Mouse (Mus musculus) spleen, postnatal 10 days (tissue): ENCODE measurements around the gene Kcnd3.

Experiments
- DNase-seq, 2 experiments: peaks; one replicate each; pipeline ENCODE4 v3.0.0; 2021 to 2022; ENCODE audit warnings: low spot score in 2 of 2

Kcnd3 gene

DNA sequence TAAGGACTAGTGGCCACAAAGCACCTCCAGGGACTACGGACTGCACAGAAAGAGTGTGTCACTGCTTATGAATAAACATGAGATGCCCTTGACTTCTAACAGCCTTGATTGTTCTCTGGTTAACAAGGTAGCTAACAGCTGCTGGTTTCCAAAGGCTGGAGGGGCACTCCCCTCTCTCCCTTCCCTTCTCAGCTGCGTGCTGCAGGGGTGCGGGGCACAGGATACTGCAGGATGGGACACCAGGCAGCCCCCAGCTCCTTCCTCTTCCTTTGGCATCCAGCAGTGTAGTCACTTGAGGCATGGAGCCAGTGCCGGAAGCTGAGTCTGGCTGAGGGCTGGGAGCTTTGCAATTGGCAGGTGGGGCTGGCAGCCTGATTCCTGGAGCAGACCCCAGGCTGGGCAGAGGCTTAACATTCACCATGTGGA, 133.6 kb downstream of the Kcnd3 start:
- no peak for DNase-seq

DNA sequence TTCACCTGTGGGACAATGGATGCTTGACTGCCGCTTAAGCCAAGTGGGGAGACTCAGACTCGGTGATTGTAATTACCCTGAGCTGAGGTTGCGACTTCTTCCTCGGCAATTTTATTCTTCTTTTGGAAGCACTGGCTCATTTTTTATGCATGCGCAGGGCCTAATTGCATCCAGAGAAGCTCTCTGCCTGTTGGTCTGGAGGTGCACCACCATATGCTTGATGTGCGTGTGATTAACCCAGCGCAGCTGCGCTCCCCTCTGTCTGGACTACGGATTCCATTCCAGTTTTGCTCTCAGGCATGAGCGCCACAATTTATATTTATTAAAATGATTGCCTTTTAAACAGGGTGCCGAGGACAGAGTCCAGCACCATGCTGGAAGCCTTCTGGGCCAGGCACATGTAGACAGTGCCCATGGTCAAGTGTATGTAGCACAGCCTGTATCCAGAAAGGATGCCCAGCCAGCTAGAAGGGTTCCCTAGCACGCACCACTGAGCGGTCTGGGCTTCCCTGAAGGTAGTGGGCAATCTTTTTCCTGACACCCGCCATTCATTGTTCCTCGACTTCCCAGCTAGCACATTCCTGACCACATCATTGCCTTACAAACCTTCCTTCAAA, 138.0 kb downstream of the Kcnd3 start:
- no peak for DNase-seq

DNA sequence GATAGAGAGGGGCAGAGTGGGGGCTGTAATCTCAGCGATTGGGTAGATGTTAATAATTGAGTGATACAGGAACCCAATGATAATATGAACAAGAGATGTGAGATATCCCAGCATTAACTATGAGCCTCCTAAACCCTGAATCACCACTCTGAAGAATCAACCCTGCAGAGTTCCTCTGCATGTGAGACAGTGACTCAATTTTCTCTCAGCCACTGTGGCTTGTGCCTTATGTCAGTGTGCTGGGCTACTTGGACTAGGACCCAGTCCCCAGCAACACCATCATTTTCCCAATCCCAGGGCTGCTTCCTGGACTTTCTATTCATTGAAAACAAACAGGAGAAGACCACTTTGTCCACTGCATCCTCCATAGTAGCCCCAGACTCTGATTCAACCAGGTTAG, 139.6 kb downstream of the Kcnd3 start:
- DNase-seq, result no peak

DNA sequence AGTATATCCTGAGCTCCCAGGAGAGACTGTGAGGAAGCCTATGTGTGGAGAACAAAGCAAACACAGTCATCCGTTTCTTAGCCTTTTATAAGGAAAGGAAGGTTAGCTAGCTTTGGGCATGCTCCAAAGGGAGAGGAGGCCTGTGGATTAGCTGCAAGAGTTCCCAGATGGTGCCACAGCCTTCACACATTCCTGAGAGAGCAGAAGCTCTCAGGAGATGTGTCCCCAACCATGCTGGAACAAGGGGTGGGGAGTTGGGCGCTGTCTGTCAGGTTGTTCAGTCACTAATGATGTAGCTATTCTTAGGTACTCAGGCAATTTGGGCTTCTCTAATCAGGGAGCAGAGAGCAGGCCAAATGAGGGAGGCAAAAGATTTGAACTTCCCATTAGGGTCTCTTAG, 140.1 kb downstream of the Kcnd3 start:
- DNase-seq, result no peak

DNA sequence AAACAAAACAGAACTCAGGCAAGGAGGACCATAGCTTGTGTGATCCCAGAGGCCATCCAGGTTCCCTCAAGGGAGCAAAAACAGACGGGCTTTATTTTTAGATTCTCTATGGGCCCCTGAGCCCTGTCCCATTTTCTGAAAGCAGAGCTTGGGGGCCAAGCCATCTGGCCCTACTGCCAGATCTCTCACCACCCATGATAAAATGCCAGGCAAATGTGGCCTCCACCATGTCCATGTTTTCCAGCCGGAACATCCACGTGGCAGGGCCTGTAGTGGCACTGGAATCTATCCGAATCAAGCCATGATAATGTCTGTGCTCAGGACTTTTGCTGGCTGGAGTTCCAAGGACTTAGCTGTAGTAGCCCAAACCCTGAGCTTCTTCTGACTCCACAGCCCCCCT, 148.4 kb downstream of the Kcnd3 start:
- no peak for DNase-seq

DNA sequence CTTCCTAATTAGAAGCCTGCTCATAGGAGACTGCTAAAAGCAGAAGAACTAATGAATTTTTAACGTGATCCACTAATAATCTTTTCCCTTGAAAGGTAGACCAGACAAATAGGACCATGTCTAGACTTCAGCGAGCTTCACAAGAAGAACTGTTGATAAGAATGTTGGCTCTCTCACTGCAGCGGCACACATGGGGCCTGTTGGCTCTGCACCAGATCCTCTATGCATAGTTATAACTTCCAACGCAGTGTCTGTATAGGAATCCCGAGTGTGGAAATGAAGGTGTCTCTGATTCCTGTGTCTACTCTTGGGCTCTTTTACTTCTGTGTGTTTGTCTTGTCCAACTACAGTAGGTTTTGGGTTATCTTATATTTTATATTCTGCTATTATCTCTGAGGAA, 150.8 kb downstream of the Kcnd3 start:
- DNase-seq, result no peak

DNA sequence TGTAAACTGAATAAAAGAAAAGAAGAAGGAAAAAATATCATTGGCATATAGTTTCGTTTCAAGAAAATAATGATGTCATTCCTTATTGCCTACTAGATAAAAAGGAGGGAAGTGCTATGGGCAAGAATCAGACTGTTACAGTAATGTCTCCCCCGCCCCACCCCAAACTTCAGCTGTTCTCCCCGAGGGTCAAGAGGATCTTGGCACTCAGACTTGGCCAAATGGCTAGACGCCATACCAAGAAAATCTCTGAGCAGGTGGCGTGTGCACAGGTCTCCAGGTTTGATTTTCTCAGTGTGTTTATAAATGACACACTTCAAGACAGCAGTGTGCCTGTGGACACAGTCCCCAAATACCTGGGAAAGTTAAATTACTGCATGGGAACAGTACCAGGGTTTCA, 153.6 kb downstream of the Kcnd3 start:
- no peak for DNase-seq

DNA sequence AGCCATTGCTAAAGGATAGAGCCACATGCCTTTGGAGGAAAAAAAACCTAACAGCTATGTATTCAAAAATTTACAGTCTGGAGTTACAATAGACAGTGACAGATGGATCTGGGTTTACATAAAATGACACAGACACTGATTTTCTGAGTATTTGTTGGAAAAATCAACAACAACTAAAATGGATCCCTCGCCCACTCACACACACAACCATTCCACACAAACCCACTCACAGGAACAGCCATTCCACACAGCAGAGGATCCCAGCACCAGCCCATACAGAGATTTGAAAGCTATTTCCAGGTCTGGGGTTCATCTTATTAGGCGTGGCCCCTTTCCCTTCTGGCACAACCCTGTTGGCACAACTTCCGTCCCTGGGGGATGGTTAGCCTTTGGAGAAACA, 156.7 kb downstream of the Kcnd3 start:
- DNase-seq, result no peak

DNA sequence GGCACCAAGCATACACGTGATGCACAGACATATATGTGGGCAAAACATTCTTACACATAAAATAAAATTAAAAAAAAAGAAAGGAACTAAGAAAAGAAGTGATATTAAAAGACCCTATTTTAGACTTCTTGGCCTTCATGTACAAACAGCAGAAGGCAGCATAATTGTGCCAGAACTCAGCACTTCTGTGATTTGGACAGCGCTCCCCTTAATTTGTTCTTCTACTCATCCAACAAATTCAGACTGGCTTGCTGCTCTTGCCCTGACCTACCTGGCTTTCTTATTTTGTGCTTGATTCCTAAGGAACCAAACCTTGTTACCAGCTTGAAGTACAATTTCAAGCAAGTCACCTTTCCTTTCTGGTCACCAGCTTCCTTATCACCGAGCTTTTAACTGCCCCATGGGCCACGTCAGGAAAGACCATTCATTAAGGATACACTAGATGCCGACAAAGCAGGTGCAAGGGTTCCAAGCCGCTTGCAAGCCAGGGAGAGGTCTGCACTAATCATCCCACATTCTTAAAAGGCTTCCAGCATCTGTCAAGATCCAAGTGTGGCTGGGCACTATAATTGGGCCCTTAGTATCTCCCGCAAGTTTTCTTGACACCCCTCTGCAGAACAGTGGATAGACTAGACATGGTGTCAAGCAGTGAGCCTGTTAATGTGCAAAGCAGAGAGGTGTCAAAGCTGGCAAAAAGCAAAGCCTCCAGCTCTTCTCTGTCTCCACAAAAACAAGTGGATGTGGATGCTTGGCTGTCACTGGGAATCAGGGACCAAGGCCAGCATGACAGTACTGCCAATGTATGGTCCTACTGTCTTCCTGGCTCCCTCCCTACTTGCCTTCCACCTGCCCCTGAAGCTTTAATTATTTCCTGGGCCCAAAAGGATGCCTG, 159.6 kb downstream of the Kcnd3 start:
- DNase-seq, result no peak

DNA sequence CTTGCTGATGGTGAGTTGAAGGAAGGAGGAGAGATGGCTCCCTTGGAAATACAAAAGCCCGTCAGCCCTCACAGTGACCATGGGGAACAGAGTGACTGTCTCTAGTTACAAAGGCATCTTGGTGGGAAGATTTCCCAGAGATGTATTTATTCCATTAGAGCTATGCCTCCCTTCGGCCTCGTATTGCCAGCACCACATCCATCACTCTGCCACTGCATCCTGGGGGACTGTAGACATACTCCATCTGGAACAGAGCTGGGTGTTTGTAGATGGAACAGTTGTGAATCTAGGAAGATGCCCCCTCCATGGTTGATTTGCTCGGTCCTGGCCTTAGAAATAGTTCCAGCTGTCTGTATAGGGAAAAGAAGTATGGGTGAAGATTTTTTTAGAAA, 160.3 kb downstream of the Kcnd3 start:
- no peak for DNase-seq

DNA sequence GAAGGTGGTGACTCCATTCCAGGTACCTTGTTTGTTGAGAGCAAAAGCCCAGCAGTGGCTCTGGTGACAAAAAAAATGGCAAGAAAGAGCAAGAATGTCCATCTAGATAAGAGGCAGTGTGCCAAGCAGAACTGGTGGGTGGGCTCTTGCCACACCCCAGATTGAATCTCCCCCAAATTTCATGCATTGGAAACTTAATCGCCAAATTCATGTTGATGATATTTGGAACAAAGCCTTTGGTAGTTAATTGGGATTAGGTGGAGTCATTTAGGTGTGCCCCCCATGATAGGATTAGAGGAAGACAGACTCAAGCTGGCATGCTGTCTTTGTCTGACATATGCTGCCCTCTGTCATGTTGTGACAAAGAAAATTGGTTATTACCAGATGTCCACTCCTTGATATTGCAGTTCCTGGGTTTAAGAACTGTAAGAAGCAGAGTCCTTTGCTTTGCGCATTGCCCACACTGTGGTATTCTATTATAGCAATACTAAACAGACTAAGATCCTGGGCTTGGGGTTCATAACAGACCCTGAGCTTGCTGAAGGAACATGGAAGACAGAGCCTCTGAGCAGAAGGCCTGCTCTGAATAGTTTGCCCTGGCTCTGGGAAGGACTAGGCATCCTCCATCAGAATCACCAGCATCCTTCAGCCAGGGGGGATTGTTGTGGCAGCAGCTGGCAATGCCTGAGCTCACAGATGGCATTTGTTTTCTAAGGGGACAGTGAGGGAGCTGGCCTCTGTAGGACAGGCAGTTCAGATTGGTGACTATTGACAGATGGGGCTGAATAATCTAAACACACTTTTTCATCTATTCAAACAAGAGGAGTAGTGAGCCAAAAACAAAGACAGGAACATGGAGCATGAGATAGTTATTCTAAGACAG, 165.0 kb downstream of the Kcnd3 start:
- no peak for DNase-seq

DNA sequence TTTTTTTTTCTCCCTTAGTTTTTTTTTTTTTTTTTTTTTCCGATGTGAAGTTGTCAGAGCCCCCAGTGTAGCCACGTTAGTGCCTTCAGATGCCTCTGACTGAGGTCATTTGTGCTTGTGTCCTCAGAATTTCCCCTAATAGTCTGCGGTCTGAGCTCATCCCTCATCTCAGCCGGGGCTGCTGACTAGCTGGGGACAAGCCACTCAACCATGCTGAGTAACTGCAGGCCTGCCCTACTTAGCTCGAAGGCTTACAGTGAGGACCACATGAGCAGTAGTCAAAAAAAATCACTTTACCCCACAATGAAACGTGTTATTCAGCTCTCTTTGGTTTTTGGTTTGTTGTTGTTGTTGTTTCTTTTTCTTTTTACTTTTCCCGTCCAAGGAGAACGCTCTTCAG, 169.0 kb downstream of the Kcnd3 start:
- no peak for DNase-seq

DNA sequence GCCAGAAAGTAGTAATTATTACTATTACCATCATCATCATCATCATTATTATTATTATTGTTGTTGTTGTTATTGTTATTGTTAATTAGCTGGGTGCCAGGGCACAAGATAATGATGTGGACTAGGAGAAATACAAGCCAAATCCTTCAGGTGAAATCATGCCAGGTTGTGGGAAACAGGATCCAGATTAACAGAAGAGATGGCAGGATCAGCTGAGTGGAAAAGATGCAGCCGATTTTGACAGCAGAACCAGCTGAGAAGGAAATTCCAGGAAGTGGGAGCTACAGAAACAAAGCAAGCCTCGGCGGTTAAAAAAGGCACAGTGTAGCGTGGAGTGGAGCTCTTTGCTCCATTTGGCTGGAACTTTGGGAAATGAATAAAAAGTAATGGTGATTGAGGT, 171.0 kb downstream of the Kcnd3 start:
- no peak for DNase-seq

DNA sequence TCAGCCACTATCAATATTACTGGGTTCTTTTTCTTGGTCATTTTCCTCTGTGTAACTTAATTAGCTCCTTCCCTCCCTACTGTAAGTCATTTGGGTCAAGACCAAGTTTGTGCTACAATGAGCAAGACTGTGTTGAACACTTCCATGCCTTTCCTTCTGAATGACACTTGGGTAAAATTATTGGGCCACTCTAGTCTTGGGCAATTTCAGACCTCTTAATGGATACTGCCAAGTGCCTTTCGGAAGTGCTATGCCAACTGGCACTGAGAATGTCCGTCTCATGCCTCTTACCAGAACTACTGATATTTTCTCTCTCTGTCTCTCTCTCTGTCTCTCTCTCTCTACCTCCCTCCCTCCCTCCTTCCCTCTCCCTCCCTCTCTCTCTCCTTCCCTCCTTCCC, 173.8 kb downstream of the Kcnd3 start:
- no peak for DNase-seq

DNA sequence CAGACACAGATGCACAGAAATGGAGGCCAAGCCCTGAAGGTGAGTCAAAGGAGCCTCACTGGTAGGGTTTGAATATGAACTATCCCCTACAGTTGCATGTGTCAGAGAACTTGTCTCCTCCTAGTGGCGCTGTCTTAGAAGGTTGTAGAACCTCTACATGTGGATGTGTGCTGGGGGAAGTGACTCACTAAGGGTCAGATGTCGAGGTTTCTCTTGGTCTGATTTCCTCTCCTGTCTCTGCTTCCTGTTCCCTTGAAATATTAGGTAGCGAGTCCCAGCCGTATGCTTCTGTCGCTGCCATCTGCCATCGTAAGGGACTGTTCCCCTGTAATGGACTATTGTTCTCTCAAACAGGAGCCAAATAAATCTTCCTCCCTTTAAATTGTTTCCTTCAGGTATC, 175.1 kb downstream of the Kcnd3 start:
- no peak for DNase-seq

DNA sequence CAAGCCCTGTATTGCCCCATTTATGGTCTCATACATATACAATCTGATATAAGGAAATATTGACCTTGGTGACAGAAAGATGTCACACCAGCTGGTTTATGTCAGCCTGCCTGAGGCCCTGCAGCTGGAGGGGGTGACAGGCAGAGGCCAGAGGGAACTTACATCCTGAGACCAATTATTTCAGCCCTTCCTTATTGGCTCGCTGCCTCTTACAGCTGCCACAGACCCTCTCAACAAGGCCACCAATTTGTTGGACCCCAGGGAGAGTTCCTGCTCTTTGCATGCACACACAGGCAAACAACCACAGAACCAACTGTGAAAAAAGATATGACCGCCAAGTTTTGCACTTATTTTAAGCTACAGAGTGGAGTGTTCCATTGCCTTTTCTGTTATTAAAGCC, 180.2 kb downstream of the Kcnd3 start:
- DNase-seq, result no peak

DNA sequence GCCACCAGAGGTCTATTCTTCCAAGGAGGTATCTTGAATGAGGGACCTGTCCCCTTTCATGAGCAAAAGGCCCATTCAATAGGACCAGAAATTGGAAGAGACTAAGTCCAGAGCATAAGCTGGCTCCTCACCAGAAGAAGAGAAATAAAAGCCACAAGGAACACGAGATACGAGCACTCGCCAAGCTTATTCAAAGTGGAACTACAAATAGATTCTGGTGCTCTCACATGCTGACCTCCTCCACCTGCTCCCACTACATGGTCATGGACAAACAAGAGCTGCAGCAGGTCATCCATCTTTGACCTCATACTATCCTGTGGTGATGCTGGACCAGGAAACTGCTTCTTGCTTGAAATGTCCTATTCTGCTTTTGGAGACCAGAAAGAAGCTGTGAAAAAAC, 180.9 kb downstream of the Kcnd3 start:
- no peak for DNase-seq

DNA sequence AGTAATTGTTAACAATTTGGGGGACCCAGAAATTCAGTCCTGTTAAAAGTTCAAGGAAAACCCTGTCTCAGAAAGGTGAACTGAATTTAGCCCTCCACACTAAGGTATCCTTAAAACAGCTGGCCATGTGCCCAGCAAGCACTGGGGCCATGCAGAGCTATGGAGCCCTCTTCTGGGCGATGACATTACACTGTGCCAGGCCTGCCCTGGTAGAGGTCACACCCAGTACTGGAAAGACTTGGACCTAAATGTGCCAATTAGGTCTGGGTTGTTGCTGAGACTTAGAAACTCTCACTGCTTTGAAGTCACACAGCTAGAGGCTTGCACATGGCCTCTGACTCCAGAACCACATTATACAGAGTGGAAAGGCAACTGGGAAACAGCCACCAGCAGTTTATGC, 190.1 kb downstream of the Kcnd3 start:
- no peak for DNase-seq

DNA sequence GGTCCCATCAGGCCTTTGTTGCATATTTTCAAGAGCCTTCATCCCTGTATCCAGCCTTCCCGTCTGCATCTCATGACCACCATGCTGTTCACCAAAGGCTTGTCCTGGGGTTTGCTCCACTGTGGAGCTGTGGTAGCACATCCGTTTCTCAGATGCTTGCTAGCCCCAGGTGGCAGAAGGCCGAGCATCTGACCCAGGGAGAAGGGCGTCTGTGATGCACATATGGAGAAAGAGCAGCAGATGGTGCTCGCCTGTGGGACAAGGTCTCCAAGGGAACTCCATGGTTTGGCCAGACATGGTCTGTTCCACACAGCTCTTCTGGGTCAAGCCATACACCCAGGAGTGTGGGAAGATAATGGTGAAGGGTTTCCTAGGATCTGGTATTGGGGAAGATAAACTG, 191.4 kb downstream of the Kcnd3 start:
- DNase-seq, result no peak

DNA sequence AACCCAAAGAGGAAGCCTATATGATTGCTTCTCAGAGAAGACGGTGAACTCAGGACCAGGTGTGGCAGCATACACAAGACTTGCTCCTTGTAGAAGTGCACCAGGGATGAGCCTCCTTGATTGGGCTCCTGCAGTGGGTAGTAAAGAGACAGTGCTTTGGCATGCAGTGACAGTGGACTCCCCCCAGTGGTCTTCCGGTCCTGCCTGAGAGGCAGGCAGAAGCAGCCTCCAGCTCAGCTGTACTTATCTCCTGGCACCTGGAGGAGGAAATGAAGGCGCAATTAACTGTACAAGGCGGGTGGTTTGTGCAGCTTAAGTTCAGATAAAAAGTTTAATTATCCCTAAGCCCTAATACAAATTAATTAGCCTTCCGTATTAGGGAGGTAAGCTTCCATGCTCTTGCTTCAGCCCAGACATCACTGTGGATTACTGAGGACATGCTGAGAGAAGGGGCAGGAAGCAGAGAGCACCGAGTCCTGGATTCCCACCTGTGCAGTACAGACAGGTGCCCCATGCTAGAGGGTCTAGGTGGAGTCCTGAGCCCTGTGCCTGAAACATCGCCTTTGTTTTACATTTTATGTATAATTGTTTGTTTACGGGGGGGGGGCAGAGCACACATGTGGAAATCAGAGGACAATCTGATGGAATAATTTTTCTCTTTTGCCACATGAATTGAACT, 196.9 kb downstream of the Kcnd3 start:
- no peak for DNase-seq

DNA sequence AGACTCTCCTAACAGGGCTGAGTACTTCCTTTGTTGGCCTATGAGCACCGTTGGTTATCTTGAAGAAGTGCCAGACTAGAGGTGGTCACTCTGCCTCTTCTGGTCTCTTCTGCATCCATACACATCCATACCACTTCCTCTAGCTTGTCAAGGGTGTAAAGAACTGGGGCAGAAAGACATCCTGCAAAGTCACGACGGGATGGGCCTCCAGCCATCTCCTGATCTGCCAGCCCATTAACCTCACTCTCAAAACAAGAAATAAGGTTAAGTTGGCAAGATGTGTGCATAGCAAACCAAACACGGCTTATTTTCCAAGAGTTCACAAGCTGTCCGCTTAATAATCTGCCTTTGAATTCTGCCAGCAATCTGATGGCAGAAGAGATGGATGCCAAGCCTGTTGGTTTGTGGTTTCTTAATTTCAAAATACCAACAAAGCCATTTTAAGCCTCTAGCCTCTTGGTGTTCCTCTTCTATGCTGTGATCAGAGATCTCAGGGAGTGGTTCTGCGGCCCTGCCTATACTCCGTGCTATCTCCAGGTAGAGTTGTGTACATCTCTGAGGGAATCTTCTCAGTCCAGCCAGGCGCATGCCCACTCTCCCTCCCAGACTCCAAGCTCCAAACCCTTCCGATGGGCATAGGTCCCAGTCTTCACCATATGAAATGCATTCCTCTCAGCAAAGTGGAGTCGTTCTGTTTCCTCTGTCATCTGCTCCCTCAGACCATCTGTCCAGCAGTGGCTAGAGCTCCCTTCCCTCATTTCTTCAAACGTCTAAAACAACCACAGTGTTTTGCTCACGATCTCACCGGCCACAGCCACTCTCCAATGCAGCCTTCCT, 201.6 kb downstream of the Kcnd3 start:
- DNase-seq, result no peak
